Mouse (Mus musculus) granulocyte monocyte progenitor cell, adult 5-6 weeks (primary cell): ENCODE measurements at regions not wholly inside any gene's neighbourhood (a gene's known extent, or its start where the extent isn't known, plus 50 kb on each side); places are given as distances from the start of the nearest gene placed in this dataset.
A peak's percentile ranks its signal among the peaks of the same experiment; 100 is the strongest.

Experiments used
- ATAC-seq: replicated peaks from 2 replicates; pipeline ENCODE4 v1.8.0; 2016; ENCODE audit warnings: mild to moderate bottlenecking, moderate TSS enrichment, inconsistent platforms; ENCODE audit not compliant: poor library complexity, severe bottlenecking

DNA sequence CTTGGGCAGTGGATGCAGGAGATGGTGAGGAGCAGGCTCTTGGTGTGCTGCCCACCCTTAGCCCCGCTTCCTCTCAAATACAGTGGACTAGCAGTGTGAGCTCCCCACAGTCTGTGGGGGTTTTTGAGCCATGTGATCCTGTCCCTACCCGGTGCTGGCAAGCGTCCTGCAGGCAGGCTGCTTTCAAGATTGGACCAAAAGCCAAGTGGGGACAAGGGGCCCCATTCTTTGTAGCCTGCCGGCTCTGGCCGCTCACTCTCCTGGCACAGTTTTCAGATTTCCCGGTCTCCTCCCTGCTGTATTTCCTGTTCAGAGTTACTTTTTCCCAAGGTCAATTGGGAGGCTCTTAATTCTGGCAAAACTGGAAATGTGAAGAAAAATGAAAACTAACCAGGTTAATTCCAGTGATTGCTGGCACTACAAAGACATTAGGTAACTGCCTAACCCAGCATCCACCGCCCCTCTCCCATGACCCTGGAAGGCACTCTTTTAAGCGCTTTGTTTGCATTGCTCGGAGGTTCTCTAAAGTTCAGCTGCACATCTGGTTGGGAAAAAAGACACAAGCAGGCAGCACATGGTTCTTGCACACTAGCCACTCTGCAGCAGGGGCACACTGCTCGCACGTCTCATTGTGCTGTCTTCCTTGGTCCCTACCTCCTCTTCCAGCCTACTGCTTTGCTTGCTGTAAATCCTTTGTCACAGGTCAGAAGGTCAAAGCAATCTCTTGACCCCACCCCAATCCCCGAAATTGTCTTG lies 105.6 kb downstream of the Rassf10 start:
- ATAC-seq, result no peak

DNA sequence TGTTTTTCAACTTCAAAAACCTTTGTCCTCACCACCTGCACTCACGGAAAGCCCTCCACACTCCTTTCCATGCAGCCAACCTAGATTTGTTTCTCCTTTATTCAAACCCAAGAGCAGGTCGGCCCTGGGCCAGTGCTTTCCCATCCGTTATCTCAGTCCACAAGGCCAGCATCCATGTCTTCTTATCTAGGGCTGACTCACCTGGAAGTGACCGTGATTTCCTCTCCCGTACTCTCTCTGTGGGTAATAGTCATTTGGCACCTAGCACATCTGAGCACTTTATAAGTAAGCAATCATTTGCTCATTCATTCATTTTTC lies 106.2 kb downstream of the Rassf10 start:
- ATAC-seq, result no peak

DNA sequence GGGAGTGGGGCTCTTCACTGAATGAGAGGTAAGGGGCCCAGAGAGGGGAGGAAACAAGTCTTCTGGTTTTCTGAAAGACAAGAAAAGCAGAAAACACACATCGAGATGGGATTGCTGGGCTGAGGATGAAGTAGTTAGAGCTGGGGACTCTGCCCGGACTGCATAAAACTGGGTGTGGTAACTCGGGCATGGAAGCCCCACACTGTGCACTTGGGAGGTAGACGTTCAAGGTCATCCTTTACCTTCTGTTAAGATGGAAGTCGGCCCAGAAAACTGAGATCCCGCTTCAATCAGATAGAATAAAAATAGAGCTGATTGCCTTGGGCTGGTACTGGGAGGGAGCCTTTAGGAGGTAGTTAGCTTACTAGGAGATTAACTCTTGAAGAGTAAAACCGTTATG lies 107.2 kb downstream of the Rassf10 start:
- no peak for ATAC-seq

DNA sequence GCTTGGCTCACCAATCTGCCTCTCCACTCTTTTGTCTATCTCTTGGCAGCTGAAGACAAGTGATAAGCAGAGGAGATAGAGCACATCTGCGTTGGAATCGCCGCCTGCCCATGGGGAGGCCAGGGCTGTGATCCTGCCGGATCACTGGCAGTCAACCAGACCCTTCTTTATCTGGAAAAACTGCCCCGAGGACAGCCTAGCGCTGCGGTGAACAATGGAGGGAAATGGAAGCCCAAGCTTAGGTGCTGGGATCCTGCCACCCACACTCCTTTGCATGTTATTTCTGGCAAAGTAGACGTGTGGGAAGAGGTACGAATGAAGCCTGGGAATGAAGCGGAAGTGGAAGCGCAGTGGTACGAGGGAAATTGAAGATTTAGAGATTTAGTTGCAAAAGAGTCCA lies 112.8 kb downstream of the Rassf10 start:
- ATAC-seq, result no peak

DNA sequence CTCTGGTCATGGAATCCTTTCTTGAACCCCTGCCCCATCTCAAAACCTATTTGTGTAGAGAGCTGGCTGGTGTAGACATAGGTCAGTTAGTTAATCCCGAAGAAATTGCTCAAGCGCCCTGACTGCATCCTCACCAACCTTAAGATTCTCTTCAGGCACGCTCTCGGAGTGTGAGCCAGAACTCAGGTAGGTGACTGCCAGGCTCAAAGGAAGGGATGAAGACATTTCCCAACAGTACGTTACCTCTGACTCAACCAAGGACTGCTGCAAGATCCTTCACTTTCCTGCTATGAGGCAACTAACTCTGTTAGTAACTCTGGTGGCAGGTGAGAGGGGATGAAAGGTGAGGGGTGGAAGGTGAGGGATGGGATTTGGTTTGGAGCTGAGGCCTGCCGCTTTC lies 114.5 kb downstream of the Rassf10 start:
- no peak for ATAC-seq

DNA sequence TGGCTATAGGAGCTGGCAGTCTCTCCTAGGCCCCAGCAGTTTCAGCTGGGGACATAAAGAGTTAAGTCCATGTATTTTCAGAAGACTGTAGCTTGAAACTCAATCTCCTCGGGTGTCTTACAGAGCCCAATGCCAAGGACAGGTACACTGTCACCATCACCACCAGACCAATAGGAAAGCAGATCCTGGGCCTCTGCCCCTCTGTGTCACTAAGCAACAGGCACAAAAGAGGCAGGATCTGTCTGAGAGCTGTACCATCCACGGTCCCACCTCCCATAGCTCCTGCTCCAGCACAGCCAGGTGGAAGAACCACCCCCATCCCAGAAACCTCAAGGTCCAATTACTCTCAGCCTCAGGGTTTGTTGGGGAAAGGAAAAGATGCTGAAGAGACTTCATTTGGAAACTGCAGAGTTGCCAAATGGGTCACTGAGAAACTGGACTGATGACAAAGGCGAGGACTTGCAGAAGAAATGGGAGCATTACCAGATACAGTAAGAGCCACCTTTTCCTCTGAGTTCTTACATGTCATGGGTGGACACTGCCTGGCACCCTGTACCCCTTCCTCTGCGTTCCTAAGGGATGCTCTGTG lies 115.7 kb downstream of the Rassf10 start:
- ATAC-seq, result no peak

DNA sequence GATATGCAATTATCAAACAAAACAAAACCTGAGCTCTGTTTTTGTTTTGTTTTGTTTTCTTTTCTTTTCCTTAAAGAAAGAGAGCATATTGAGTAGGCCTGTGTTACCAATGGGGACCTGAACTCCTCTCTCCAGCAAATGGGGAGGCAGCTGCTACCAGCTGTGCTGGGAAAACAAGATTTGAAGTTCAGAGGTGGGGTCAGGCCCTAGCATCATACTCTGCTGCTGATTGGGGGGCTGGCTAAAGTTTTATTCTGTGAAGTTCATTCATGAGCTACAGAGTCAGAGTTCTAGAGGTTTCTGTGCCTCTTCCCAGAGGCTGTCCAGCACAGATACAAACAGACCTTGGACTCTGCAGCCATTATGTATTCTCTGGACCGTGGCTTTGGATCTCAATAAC lies 117.7 kb downstream of the Rassf10 start:
- ATAC-seq, result no peak

DNA sequence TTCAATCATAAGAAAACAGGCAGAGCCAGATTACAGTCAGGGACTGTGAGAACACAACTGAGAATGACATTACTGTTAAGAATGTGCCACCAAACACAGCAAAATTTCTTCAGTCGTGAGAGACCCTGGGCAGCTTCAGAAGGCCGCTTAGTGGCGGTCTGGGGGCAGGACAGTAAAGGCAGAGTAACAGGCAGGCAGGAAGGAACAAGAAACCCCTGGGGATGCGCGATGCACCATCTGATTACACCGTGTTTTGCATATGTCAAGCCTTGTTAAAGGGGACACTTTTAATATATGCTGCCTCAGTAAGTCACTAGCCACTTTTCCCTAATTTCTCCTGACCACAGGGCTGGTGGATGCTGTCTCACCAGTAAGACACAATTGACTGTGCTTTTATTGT lies 120.0 kb downstream of the Rassf10 start:
- ATAC-seq, result no peak

DNA sequence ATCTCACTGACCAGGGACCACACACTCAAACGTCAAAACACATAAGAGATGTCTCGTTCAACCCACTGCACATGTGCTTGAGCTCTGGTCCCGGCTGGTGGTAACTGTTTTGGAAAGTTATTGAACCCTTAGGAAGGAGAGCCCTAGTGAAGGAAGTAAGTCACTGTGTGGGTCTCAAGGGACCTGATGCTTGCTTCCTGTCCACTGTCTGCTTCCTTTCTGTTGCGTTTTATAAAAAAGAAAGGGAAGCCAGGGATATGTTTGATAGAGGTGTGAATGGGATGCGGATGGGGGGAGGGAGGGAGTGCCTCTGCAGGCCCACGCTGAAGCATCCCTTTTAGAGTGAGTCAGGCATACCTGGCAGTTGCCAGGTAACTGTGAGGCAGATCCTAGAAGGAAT lies 121.6 kb downstream of the Rassf10 start:
- ATAC-seq, result no peak

DNA sequence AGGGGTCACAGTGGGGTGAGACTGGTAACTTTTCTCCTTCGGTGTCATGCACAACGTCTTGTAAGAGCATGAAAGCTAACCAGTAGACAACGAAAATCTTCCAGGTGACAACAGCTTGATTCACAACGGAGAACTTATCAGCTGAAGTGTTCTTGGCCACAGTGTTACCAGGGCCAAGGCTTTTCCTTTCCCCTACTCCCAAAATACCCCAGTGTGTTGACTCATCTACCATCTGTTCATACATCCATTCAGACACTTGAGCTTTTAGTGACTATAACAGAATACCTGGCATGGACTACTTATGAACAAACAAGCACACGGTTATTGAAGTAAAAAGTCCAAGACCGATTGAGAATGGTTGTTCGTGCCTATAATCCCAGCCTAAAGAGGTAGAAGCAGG lies 122.5 kb downstream of the Rassf10 start:
- ATAC-seq, result no peak

DNA sequence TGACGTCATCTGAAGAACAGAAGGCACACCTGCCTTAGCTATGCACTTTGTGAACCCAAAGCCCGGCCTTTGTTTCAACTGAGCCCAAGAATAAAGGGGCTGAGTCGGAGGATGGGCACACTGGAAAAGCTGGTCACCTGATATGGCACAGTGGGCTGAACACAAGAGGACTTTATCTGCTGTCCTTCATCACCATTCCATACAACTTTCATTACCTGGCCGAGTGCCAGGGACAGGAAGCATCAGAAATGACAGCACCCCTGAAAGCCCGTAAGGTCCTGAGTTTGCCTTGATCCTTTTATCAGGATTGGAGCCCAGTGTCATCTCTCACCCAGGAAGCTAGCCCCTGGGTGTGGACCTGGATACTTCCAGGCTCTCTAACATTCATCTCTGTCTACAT lies 126.1 kb upstream of the Arntl start:
- ATAC-seq, result no peak

DNA sequence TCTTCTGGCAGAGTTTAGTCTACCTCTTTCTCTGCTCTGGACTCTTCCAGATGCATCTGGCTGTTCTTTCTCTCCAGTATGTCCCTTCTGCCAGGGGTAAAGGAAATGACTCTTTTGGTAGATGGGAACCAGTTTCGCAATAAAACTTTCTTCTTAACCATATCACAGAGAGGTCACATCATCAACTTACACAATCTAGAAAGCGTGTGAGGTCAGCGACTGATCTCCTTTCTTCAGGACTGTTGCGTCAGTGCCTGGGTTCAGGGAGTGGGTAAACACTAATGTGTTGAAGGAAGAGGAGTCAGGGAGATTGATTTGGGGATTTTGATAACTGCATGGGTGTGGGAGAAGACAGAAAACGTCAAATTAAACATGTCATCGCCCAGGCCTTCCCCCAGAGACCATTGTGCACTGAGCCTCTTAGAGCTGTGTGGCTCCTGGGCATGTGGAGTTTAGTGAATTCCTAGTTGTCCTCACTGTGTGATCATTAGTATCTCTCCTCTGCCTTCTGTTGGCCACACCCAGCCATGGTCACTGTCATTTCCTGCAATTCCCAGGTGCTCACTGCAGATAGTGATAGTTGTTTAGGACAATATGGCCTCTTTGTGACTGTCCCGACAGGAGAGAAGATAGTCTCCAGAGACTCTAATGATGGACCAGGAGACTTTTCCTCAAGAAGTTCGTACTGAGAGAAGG lies 122.2 kb upstream of the Arntl start:
- ATAC-seq, result peak; percentile 96

DNA sequence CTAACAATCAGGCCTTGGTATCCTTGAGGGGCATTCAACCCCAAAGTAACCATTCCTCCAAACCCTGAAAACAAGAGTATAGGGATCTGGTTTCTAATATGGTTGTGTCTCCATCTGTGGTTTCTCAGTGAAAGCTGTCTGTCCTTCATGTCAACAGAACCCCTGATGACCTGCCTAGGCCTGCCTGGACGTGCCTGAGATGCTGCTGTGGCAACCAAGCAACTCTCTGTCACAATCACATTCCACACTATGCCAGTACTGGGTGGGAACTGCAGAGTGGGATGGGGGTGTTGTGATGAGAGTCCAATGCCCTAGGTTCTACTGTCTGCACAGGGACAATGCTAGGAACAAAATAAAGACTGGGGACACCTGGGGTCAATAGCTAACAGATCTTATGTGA lies 121.1 kb upstream of the Arntl start:
- ATAC-seq, result no peak

DNA sequence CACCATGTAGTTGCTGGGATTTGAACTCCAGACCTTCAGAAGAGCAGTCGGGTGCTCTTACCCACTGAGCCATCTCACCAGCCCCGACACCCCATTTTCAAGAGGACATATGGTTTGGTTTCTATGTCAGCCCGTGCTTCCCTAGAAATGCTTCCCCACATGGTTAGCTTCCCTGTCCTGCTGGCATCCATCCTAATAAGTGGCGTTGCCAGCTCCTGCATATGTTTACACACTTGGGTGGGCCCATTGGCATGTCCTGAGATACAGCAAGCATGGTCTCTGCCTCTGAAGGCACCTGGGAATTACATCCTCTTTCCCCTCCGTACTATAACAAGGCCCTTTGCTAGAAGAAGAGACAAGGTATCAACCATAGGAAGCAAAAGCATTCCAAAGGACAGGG lies 119.6 kb upstream of the Arntl start:
- no peak for ATAC-seq

DNA sequence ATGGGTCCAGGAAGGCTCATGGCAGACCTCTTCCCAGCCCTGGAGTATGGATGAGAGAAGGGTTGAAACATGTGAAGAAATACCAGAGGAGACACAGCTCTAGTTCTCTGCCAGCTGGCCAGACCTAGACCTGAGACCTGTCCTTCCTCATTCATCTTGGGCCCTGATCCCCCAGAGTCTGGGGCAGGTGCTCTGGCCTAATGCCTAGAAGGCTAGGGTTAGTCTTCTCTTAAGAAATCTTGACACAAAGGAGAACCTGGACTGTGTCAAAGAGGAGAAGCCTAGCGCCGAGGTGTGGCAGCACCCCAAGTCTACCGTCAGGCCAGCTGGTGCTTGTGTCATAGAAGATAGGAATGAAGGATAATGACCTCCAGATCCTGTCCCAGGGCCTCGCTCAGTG lies 118.2 kb upstream of the Arntl start:
- no peak for ATAC-seq

DNA sequence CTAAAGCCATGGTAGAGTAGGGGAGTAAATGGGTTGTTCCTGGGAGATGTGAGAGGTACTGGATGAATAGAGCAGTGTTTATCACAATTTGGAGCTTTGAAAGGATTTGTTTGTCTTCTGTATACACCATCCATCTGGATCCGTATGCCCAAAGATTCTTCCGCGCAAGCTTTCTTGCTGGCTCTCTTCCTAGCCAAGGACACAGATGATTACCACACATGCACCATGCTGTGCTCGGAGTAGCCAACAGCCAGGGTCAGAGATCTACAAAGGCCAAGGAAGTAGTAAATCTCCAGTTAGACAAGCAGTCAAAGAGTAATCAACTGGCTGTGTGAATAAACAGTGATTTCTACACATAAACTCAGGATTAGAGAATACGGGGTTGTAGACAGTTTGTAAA lies 113.3 kb upstream of the Arntl start:
- ATAC-seq, result no peak

DNA sequence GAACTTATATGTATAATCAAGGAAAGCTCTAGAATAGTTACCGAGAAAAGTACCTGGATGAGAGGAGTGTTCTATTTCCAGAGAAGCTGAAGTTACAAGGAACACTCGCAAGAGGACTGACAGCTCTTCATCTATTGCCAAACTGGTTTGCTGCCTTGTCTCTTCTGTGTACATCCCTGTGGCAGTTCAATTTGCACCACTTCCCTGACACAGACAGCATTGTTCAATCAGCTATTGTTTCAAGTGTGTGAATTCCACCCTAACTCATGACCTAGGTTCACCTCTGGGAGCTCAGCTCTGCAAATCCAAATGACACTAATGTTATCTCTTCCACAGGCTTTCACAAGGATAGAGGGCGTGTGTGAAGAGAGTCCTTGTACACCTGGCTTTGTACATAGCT lies 112.2 kb upstream of the Arntl start:
- no peak for ATAC-seq

DNA sequence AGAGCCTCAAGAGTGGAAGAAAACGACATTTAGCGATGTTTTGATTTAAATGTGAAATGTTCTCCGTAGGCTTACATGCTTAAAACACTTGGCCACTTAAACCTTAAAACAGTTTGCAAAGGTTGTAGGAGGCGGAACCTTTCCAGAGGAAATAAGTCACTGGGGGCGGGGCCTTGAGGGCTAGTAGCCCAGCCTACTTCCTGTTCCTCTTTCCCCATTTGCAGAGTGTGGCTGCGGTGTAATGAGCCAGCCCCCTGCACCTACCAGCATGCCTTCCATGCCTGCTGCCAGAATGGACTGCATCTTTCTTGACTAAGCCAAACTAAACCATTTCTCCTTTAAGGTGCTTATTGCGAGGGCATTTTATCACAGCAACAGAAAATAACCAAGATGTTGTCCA lies 103.0 kb upstream of the Arntl start:
- peak; percentile 100 for ATAC-seq

DNA sequence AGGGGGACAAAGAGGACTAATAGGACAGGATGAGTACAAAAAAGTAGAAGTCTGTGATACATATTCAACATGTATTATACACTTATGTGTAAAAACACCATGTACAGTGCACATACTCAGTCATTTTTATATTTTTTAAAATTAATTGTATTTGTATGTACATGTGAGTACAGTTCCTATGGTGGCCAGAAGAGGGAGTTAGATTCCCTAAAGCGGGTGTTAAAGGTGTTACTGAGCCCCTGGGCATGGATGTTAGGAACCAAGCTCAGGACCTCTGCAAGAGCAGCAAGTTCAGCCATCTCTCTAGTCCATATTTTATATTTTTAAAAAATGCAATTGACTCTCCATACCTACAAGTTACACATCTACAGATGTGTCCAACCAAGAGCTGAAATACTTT lies 101.9 kb upstream of the Arntl start:
- ATAC-seq, result no peak

DNA sequence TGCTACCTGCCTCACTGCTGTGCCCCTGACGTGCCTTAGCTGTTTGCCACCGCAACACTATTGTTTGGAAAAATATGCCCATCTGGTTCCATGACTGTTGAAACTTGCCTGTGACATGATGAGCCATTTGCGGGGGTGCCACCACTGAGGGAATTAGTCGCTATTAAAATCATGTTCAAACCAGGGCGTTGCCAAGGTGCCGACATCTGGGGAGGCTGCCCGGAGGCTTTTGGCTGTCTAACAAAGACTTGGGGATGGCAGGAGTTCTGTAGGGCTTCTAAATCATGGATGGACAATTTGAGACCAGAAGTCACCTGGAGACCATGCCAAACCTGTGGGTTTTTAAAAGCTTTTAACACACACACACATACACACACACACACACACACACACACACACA lies 100.5 kb upstream of the Arntl start:
- no peak for ATAC-seq

DNA sequence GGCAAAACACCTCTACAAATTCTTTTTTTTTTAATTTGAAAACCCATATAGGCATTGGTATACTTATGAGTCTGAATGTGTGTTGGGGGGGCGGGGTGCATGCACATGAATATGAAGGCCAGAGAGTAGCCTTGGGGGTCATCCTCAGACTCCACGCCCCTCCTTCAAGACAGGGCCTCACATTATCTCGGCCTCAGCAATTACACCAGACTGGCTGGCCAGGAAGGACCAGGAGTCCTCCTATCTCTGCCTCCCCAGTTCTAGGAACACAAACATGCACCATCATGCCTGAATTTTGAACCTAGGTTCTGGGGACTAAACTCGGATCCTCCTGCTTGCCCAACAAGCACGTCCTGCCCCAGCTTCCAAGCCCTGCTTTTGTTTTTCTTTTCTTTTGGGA lies 99.3 kb upstream of the Arntl start:
- no peak for ATAC-seq

DNA sequence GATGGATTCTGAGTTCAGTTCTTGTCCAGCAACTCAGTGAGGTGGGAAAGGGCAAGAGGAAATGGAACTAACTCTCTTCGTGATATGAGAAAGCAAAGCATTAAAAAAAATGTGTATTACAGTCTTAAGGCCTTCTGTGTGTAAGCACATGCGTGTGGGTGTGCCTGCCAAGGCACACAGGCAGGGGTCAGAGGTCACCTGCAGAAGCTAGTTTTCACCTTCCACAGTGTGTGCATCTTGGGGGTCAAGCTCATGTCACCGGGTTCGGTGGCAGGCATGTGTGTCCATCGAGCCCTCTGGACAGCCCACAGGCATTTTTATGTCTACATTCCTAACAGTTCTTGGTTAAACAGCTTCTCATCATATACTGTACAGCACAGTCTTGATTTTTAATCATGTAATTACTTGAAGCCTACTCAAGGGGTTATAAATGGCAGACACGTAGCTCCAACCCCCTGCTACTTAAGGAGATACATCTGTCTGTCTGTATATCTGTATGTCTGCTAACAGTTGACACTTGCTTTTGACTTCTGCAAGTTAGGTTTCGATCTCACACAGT lies 98.7 kb upstream of the Arntl start:
- no peak for ATAC-seq
